Mouse (Mus musculus) stomach, postnatal 0 days (tissue): Measurements from ENCODE around the gene Sgpl1.

ENCODE experiments used
- CTCF ChIP-seq: IDR thresholded peaks from 2 replicates; pipeline ENCODE4 v1.5.1; 2016; ENCODE audit warnings: antibody characterized with exemption, low read depth, mild to moderate bottlenecking, moderate library complexity
- EP300 ChIP-seq: optimal IDR thresholded peaks from 2 replicates; pipeline ENCODE3; 2016; ENCODE audit warnings: antibody characterized with exemption

- TF ChIP-seq CTCF, result no peak
- TF ChIP-seq EP300, result no peak
These were observed 13.5 kb downstream of the Sgpl1 start for GRCm38 (mm10) chr10:61134041-61134440.
